Mouse (Mus musculus): Measurements from ENCODE around the gene Slc25a19. TPM values are rescaled to one million over a fixed set of nuclear protein-coding genes. Genes with fewer than 3 reads are reported as not detected.

Slc25a19 gene
- total RNA-seq, 1 experiment from 2014 or later: 14.2 TPM

DNA sequence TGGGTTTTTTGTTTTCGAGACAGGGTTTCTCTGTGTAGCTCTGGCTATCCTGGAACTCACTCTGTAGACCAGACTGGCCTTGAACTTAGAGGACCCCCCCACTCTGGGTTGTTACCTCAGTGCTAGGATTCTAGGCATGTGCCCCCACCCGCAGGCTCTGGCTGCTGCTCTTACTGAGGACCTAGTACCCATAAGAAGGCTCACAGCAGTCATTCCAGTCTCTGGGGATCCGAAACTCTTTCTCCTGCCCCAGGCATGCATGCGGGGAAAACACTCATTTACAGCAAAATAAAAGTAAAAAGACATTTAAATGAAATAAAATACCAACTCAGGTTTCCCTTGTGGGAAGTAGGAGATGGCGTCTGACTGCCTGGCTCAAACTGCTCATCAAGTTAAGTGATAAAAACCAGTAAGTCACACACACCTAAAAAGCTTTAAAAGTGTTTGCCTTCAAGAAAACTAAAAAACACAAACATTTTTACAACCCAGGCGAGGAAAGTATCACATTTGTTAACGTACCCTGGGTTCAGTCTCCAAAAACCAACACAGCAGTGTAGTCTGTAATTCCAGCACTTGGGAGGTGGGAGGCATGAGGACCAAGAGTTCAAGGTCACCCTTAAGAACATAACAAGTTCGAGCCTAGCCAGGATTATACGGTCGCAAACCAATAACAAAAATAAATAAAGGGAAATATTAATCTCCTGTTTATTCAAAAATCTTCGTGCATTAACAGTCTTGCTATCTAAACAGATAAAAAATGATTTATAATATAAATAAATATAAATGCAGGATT lies 1.1 kb downstream of the Slc25a19 start:
- ATAC-seq (replicated peaks; ENCODE audit: insufficient number of reproducible peaks, low FRiP score, low TSS enrichment, poor library complexity, severe bottlenecking): no peak

DNA sequence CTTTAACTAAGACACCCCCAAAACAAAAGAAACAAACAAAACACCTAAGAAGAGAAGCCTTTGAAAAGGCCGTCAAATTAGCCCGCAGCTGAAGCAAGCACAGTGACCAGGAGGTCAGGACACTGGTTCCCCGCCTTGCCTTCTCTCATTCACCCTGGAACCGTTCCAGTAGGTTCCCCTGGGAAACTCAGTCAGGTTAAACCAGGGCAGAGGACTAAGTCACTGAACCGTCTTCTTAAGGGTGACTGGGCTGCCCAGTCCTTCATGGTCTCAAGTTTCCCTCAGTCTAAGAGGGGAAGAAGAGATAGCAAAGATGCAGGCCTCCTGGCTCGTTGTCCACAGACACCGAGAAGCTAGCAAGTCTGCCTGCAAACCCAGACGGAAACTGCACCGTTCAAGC lies 2.2 kb downstream of the Slc25a19 start:
- ATAC-seq (replicated peaks; ENCODE audit: insufficient number of reproducible peaks, low FRiP score, low TSS enrichment, poor library complexity, severe bottlenecking): no peak

DNA sequence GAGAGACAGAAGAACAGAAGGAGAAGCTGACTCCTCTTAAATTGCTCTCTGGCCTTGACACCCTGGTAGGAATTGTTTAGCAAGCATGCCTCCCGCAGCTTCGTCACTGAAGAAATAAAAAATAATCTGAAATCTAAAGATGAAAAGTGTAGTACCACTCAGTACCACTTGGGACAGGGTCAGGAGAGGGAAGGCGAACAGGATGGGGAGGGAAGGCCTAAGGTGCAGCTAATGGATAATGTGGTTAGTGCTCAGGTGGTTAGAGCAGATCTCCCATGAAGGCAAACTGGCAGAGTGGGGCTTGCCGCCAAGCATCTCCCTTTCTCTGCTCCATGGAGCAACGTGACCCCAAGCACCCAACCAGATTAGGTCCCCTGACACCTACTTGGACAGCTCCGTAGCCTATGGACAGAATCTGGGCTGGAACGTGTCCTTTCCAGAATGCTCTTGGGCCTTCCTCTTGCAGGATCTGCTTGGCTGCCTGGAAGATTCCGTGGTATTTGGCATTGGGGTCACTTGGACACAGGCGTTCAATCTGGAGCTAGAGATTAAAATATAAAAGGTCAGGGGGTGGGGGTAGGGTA lies 4.5 kb downstream of the Slc25a19 start:
- ATAC-seq (replicated peaks; ENCODE audit: insufficient number of reproducible peaks, low FRiP score, low TSS enrichment, poor library complexity, severe bottlenecking): no peak

DNA sequence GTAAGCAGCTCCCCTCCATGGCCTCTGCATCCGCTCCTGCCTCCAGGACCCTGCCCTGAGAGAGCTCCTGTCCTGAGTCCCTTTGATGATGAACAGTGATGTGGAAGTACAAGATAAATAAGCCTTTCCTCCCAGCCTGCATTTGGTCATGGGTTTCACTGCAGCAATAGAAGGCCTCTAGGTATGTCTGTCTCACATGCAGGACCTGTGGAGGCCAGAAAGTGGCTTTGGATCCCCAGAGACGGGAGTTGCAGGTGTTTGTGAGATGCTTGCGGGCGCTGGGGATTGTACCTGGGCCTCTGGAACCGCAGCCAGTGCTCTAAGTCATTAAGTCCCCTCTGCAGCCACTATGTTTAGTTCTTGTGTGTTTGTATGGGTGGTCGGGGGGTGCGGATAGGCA lies 8.1 kb downstream of the Slc25a19 start:
- ATAC-seq (replicated peaks; ENCODE audit: insufficient number of reproducible peaks, low FRiP score, low TSS enrichment, poor library complexity, severe bottlenecking): no peak

DNA sequence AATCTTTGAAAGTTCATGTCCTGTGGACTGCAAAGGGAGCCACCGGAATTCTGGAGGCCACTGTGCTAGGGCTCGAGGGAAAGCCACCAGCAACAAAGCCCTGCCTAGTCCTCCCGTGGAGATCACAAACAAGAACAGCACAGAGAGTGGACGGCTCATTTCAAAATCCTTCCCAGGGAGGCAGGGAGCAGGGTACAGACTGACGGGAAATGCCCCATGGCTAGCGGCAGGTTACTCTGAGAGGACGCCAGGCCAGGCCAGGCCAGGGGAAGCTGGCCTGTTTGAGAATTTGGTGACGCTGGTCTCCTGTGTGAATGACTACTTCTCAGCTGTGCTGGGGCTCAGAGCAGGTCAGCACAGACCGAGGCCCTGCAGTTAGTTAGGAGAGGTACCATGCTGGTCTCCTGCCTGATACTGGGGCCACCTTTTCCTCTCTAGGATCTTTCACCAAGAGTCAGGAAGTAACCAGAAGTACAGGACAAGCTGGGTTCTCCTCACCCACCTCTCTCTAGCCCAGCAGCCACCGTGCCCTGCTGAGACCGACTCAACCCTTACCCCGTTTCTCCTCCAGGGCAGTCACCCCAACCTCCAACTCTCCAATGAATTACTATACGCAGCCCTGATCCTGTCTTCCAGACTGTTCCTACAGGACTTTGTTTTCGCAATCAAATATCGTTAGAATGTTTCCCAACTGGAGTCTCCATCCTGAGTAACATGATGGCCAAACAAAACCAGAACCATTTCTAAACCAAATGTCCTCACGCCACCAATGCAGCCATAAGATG lies 9.2 kb downstream of the Slc25a19 start:
- no peak for ATAC-seq (replicated peaks; ENCODE audit: insufficient number of reproducible peaks, low FRiP score, low TSS enrichment, poor library complexity, severe bottlenecking)

DNA sequence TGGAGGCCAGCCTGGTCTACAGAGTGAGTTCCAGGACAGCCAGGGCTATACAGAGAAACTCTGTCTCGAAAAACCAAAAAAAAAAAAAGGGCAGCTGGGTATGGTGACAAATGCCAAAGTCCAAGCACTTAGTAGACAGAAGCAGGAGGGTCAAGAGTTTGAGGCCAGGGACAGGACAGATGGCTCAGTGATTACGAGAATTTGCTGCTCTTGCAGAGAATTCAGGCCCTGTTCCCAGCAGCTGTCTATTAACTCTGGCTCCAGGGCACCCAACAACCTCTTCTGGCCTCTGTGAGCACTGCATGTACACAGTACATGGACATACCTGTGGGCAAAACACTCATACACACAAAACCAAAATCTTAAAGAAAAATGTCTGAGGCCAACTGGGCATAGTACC lies 10.1 kb downstream of the Slc25a19 start:
- ATAC-seq (replicated peaks; ENCODE audit: insufficient number of reproducible peaks, low FRiP score, low TSS enrichment, poor library complexity, severe bottlenecking): no peak

DNA sequence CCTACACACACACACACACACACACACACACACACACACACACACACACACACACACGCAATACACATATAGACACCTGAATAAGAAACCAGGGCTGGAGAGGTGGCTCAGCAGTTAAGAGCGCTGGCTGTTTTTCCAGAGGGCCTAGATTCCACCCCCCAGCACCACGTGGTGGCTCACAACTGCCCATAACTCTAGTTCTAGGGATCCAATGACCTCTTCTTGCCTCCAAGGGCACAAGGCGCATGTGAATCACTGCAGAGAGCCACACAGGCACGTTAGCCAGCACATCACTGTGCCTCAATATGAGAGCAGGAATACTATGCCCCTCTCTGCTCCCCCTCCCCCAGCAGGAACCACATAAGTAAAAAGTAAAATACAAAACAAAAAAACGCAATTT lies 11.2 kb downstream of the Slc25a19 start:
- ATAC-seq (replicated peaks; ENCODE audit: insufficient number of reproducible peaks, low FRiP score, low TSS enrichment, poor library complexity, severe bottlenecking): no peak

DNA sequence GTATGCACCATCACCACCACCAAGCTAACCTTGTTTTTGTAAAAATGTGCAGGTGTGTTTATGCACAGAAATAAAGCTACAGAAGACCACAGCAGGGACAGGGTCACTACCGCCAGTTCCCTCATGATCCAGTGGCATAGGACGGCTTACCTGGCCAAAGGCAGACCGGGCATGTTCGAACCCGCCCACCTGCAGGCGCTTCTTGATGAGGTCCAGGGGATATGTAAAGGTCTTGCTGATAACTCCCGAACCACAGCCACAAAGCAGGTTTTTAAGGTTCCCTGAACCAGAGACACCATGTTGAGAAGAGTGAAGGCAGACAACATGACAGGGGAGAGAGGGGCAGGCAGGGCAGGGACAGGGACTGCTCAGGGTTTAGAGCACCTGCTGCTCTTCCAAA lies 11.7 kb downstream of the Slc25a19 start:
- no peak for ATAC-seq (replicated peaks; ENCODE audit: insufficient number of reproducible peaks, low FRiP score, low TSS enrichment, poor library complexity, severe bottlenecking)

DNA sequence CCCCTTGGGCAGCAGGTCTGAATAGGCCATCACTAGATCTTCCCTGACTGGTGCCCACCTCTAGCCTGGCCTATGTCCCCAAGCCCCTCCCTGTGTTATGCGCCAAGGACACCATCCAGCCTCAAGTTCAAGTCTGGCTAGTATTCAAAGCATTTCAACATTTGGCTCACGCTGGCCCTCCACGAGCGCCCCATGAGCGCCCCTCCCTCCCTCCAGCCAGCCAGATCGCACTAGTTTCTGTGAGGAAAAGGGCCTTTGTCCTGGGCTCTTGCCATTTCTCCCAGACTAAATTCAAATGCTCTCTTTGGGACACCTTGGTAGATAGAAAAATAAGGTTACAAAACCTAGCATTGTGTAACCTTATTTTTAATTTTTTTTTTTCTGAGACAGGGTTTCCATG lies 12.2 kb downstream of the Slc25a19 start:
- ATAC-seq (replicated peaks; ENCODE audit: insufficient number of reproducible peaks, low FRiP score, low TSS enrichment, poor library complexity, severe bottlenecking): no peak

DNA sequence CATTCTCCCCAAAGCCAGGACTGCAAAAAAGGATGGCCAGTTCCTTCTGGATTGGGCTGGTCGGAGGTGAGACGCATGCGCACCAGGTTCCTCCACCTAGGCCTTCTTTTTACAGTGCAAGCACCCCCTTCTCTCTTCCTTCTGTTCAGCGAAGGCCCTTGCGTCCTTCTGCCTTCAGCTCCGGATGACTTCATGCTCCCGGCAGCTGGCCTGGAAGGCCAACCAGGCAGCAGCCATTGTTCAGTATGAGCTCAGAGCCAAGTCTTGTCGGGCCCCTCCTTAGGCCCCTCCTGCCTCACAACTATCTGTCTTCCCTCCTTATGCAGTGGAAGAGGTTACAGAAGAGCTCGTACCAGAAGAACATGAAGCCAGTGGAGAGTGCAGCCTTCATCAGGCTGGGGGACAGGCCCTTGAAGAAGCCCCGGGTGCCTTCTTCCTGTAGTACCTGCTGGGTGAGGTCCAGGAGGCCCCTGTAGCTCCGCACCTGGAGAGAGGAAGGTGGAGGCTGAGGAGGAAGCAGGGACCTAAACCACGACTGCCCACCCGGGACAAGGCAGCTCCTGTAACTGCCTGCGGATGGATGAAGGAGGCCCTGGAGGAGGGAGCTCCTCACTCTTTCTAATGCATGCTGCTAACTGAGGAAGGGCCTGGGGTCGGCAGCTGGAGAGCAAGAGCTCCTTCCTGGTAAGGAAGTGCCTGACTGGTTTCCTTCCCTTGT lies 12.8 kb downstream of the Slc25a19 start:
- ATAC-seq (replicated peaks; ENCODE audit: insufficient number of reproducible peaks, low FRiP score, low TSS enrichment, poor library complexity, severe bottlenecking): no peak

DNA sequence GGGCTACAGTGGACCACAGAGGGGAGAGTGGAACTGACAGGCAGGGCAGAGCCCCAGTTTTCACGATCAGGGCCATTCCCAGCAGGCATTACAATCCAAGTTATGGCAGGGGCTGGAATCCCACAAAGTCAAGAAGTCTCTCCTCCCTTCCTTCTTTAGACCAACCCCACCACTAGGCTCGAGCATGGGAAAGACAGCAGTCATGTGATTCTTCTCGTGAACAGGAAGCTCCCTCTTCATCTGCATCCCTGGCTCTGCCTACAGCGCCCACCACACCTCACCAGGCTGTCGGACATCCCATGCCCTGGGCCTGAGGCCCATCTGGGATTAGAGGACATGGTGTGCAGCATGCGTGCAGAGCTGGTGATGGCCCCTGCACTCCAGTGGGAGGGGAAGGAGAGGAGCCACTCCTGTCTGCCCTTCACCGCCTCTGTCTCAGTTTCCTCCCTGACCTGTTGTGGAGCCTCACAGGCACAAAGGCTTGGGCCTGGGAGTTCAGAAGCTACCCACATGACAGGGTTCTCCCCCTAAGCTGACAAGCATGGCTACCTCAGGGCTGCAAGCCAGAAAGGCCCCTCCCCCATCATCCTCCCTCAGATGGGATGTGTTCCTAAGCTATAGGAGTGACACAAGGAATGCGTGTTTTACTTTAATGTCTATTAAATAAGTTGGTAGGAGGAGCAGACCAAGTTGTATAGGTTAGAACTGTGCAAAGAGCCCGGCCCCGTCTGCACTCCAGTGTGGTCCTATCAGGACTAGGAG lies 13.6 kb downstream of the Slc25a19 start:
- no peak for ATAC-seq (replicated peaks; ENCODE audit: insufficient number of reproducible peaks, low FRiP score, low TSS enrichment, poor library complexity, severe bottlenecking)

DNA sequence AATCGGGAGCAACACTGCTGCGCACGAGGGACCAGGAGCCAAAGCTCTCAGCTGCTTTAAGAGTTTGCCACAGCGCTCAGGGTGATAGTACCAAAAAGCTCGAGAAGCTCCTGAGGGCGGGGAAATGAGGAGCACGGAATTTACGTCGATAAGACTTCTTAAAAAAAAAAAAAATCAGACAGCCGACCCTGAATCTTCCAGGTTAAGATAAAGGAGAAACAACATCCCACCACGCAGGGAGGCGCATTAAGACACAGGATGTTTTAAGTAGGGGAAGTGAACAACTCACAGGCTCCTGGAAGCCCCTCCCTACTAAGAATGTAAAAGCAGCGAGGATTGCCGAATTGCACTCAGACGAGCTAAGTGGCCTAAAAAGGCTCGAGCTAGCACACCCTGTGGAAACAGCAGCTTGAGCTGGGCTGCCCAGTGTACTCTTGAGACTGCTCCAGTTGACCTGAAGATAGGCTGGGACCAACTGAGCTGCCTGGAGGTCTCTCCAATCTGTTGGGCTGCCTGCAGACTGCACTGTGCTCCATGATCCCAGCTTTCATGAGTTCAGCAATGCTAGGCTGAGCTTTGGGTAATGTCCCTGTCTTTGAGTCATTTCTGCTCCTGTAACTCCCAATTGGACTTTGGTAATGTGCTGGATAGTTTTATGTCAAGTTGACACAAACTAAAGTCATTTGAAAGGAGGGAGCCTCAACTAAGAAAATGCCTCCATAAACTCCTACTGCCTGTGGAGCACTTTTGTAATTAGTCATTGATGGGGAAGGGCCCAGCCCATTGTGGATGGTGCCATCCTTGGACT lies 14.8 kb downstream of the Slc25a19 start:
- ATAC-seq (replicated peaks; ENCODE audit: insufficient number of reproducible peaks, low FRiP score, low TSS enrichment, poor library complexity, severe bottlenecking): peak; percentile 44

DNA sequence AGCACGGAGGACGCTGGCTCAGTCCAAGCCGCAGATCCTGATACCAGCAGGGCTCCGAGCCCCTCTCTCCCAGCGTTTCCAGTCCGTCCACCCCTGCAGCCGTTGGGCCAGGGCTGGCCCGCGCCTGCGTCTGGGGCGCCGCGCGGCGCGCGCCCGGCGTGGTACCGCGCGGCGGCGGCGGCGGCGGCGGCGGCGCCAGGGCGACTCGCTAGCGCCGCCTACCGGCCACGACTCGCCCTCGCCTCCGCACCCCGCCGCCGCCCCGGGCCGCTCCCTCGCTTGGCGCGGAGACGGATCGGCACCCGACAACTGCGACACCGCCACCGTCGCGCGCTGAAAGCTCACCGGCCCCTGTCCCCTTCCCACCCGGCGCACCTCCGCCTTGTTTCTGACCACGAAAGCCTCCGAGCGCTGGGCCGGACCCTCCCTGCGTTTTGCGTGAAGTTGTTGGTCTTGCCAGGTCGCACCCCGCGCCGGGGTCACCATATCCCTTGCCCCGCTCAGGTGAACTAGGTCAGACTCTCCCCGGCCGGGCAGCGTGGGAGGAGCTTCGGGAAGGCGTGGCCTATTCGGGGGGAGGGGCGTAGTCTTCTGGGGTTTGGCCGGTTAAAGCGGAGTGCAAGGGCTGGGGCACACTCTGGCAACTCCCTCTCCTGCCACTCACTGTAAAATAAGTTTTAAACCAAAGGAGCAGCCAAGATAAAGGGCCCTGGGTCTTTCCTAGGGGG lies 15.5 kb downstream of the Slc25a19 start, which contains the start of gene Mif4gd:
TSS of gene Mif4gd (minus strand) at position 560 of the 728 bp plus-strand sequence.
- ATAC-seq (replicated peaks; ENCODE audit: insufficient number of reproducible peaks, low FRiP score, low TSS enrichment, poor library complexity, severe bottlenecking): peak; percentile 84

DNA sequence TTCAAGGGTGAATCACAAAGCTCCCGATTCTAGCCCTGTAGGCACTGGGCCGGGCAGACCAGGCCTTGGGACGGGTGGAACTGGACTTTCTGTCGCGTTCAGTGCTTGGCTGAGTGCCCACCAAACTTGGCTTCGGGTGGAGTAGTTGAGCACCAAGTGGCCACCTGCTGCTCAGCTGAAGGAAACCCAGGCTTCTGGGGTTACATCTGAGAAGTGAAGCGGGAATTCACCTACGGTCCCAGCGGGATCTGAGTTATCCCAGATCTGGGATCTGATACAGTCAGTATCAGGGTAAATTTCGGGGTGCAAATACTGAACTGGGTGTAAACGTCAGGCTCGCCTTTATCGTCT lies 16.1 kb downstream of the Slc25a19 start:
- no peak for ATAC-seq (replicated peaks; ENCODE audit: insufficient number of reproducible peaks, low FRiP score, low TSS enrichment, poor library complexity, severe bottlenecking)

DNA sequence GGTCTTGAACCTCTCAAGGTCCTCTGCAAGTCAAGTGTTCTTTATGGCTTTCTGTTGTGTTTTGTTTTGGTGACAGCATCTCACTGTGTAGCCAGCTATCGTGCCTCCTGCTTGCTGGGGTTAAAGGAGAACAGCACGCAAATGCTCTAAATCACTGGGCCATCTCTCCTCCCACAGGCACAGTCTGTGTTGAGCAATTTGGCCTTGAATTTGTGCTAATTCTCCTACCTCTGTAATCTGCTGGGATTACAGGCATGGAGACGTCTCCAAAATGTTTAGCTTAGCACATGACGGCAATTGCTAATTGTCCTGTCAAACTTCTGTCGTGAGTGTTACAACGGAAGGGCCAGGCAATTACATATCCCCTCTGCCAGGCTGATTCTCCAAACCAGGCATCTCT lies 16.9 kb downstream of the Slc25a19 start:
- no peak for ATAC-seq (replicated peaks; ENCODE audit: insufficient number of reproducible peaks, low FRiP score, low TSS enrichment, poor library complexity, severe bottlenecking)

DNA sequence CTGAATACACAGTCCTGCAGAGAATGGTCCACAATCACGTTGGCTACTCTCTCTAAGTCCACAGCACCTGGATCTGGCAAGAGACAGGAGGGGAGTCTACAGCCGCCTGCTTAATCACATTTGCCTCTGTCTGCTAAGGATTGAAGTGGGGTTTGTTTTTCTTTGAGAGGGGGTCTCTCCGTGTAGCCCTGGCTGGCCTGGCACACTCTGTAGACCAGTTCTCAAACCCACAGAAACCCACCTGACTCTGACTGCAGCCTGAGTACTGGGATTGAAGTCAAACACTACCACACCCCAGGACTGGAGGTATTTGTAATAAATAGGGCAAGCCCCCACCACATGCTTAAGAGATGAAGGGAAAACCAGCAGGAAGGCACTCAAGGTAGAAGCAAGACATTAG lies 18.5 kb downstream of the Slc25a19 start:
- no peak for ATAC-seq (replicated peaks; ENCODE audit: insufficient number of reproducible peaks, low FRiP score, low TSS enrichment, poor library complexity, severe bottlenecking)

Data from monocyte, adult 5-6 weeks (primary cell).